Mouse (Mus musculus) stomach, embryonic 14.5 days (tissue): ENCODE results near the gene Rassf5. TPM values are rescaled to one million over a fixed set of nuclear protein-coding genes. Genes with fewer than 3 reads are reported as not detected.
A peak's percentile ranks its signal among the peaks of the same experiment; 100 is the strongest.

Experiments used
- ATAC-seq: fragments of 200-750 bp; cut with Nextera tagmentation; 2 replicates; pipeline ENCODE4 v1.8.0; 2017; ENCODE audit warnings: low read depth, moderate TSS enrichment; ENCODE audit not compliant: insufficient number of reproducible peaks, insufficient read depth, low FRiP score
- H3K27ac ChIP-seq: fragments of 300-500 bp; sonication (generic); 2 replicates; pipeline ENCODE4 v1.5.1; 2014; ENCODE audit warnings: mild to moderate bottlenecking, low read length, moderate library complexity, mixed read lengths
- H3K27me3 ChIP-seq: fragments of 300-500 bp; sonication (generic); 2 replicates; pipeline ENCODE4 v1.6.1; 2014; ENCODE audit warnings: low read length, control low read depth, mixed read lengths; ENCODE audit not compliant: control insufficient read depth, insufficient read depth
- H3K36me3 ChIP-seq: fragments of 300-500 bp; sonication (generic); 2 replicates; pipeline ENCODE4 v1.6.1; 2014; ENCODE audit warnings: mild to moderate bottlenecking, control low read depth, low read length, moderate library complexity, mixed read lengths; ENCODE audit not compliant: control insufficient read depth, insufficient read depth
- H3K4me1 ChIP-seq: fragments of 300-500 bp; sonication (generic); 2 replicates; pipeline ENCODE4 v1.6.1; 2014; ENCODE audit warnings: low read length, control low read depth, mixed read lengths; ENCODE audit not compliant: control insufficient read depth, insufficient read depth
- H3K4me2 ChIP-seq: fragments of 300-500 bp; sonication (generic); replicated peaks from 2 replicates; pipeline ENCODE4 v1.6.1; 2014; ENCODE audit warnings: low read depth, low read length, control low read depth
- H3K4me3 ChIP-seq: fragments of 300-500 bp; sonication (generic); 2 replicates; pipeline ENCODE4 v1.5.1; 2014; ENCODE audit warnings: low read depth, low read length, control low read depth
- H3K9ac ChIP-seq: fragments of 300-500 bp; sonication (generic); replicated peaks from 2 replicates; pipeline ENCODE4 v1.6.1; 2014; ENCODE audit warnings: low read depth, mild to moderate bottlenecking, control low read depth, low read length, moderate library complexity, mixed read lengths
- H3K9me3 ChIP-seq: fragments of 300-500 bp; sonication (generic); 2 replicates; pipeline ENCODE4 v1.6.1; 2016; ENCODE audit warnings: low read depth, low read length, control low read depth; ENCODE audit not compliant: control insufficient read depth
- WGBS: fragments of 180-500 bp; shearing (Covaris S2); extraction: QIAGEN DNeasy Blood & Tissue Kit; methylation state at CpG from one replicate; pipeline ENCODE4 v1.1.7; 2014; 5-methylcytosine and 5-hydroxymethylcytosine counted together
- polyA plus RNA-seq: library from polyadenylated mRNA; unstranded; fragments of >200 nt; fragmentation: Nextera tagmentation; extraction: Ambion mirVana; gene quantifications from 2 replicates; pipeline ENCODE4 v1.2.1, GENCODE M21; 2014

Gene Rassf5
- polyA plus RNA-seq, 1 experiment from 2014 or later = 3.6 TPM

- H3K4me2 ChIP-seq = peak overlapping the region; percentile 88
- no peaks in the 10 kb centered on the region for H3K36me3 ChIP-seq
- H3K9ac ChIP-seq = peak overlapping the region; percentile 60; the same call in 1 of the 2 replicates
- H3K27me3 ChIP-seq = no peaks in the 10 kb centered on the region
- peak overlapping the region; percentile 85; the same call in 1 of the 2 replicates for H3K27ac ChIP-seq
- no peaks in the 10 kb centered on the region for H3K9me3 ChIP-seq
- 67% methylated on average over 11 of the region's 11 CpGs for WGBS
- peaks cover 5% of the 10 kb centered on the region; the same call in 1 of the 2 replicates for H3K4me1 ChIP-seq
- H3K4me3 ChIP-seq = peak overlapping the region; percentile 66
- ATAC-seq = no peak
Measured at GRCm38 (mm10) chr1:131139102-131140095, 105.7 kb downstream of the Rassf5 start.

GRCm38 (mm10) chr1:131138191-131139016 is 106.7 kb downstream of the Rassf5 start, which contains the start of gene Dyrk3:
Dyrk3 (minus strand) TSS chr1:131138340.
- H3K27ac ChIP-seq = peak within 1 kb of the TSS; percentile 85
- peak within 1 kb of the TSS; percentile 88 for H3K4me2 ChIP-seq
- ATAC-seq = peak; percentile 96
- peaks cover 5% of the 10 kb centered on the region; the same call in 1 of the 2 replicates for H3K4me1 ChIP-seq
- no peaks in the 10 kb centered on the region for H3K9me3 ChIP-seq
- H3K9ac ChIP-seq = peak within 1 kb of the TSS; percentile 60
- H3K27me3 ChIP-seq = no peaks in the 10 kb centered on the region
- whole genome bisulfite sequencing = 3% methylated on average over 49 of the region's 49 CpGs
- peak within 1 kb of the TSS; percentile 66 for H3K4me3 ChIP-seq
- no peaks in the 10 kb centered on the region for H3K36me3 ChIP-seq

- 0 out of 2 replicates have a peak overlapping the region, but pooled peaks have one; percentile 85 for H3K27ac ChIP-seq
- WGBS = under 1% methylated on average over 29 of the region's 36 CpGs
Measured at GRCm38 (mm10) chr1:131137717-131138118, 107.3 kb downstream of the Rassf5 start.

GRCm38 (mm10) chr1:131137111-131137510 is 107.9 kb downstream of the Rassf5 start:
- Histone ChIP-seq H3K9me3 (no peaks in the 10 kb centered on the region), H3K4me2 (peak overlapping the region; percentile 88; the same call in 1 of the 2 replicates), H3K4me3 (peak overlapping the region; percentile 66; the same call in 1 of the 2 replicates), H3K4me1 (peaks cover 5% of the 10 kb centered on the region; the same call in 1 of the 2 replicates), H3K9ac (no peak overlapping the region), H3K36me3 (no peaks in the 10 kb centered on the region), H3K27ac (no peak overlapping the region), H3K27me3 (no peaks in the 10 kb centered on the region)
- 26% methylated on average over 5 of the region's 5 CpGs for WGBS
- ATAC-seq = no peak

More at GRCm38 (mm10) chr1:131137717-131138118, 107.3 kb downstream of the Rassf5 start:
- H3K9ac ChIP-seq = peak overlapping the region; percentile 60
- H3K27me3 ChIP-seq = no peaks in the 10 kb centered on the region
- H3K4me2 ChIP-seq = peak overlapping the region; percentile 88
- peak overlapping the region; percentile 66 for H3K4me3 ChIP-seq
- ATAC-seq = peak; percentile 78
- peaks cover 5% of the 10 kb centered on the region; the same call in 1 of the 2 replicates for H3K4me1 ChIP-seq
- H3K36me3 ChIP-seq = no peaks in the 10 kb centered on the region
- H3K9me3 ChIP-seq = no peaks in the 10 kb centered on the region

GRCm38 (mm10) chr1:131135960-131136629 is 109.0 kb downstream of the Rassf5 start:
- no peak overlapping the region for H3K4me2 ChIP-seq
- H3K9ac ChIP-seq = no peak overlapping the region
- H3K27me3 ChIP-seq = no peaks in the 10 kb centered on the region
- WGBS = 74% methylated on average over 10 of the region's 10 CpGs
- H3K4me1 ChIP-seq = peaks cover 5% of the 10 kb centered on the region; the same call in 1 of the 2 replicates
- H3K27ac ChIP-seq = no peak overlapping the region
- no peak overlapping the region for H3K4me3 ChIP-seq
- H3K9me3 ChIP-seq = no peaks in the 10 kb centered on the region
- no peak for ATAC-seq
- H3K36me3 ChIP-seq = no peaks in the 10 kb centered on the region

- Histone ChIP-seq H3K27me3 (no peaks in the 10 kb centered on the region), H3K9ac (no peak overlapping the region), H3K27ac (no peak overlapping the region), H3K4me3 (no peak overlapping the region), H3K4me2 (no peak overlapping the region), H3K36me3 (no peaks in the 10 kb centered on the region), H3K4me1 (peaks cover 5% of the 10 kb centered on the region; the same call in 1 of the 2 replicates), H3K9me3 (no peaks in the 10 kb centered on the region)
- 70% methylated on average over 8 of the region's 8 CpGs for WGBS
- ATAC-seq = no peak
Measured at GRCm38 (mm10) chr1:131134942-131135522, 110.0 kb downstream of the Rassf5 start.

GRCm38 (mm10) chr1:131134231-131134630 is 110.8 kb downstream of the Rassf5 start:
- Histone ChIP-seq H3K9me3 (no peaks in the 10 kb centered on the region), H3K4me3 (no peak overlapping the region), H3K4me2 (no peak overlapping the region), H3K27me3 (no peaks in the 10 kb centered on the region), H3K9ac (no peak overlapping the region), H3K4me1 (peaks cover 3% of the 10 kb centered on the region; the same call in 1 of the 2 replicates), H3K27ac (no peak overlapping the region), H3K36me3 (peaks cover 6% of the 10 kb centered on the region; the same call in 1 of the 2 replicates)
- ATAC-seq = no peak
- 74% methylated on average over 6 of the region's 6 CpGs for WGBS
